Mouse (Mus musculus) lung, postnatal 10 days (tissue): Measurements from ENCODE around the gene Aatf.

Experiments used
- DNase-seq: peaks from one replicate; pipeline ENCODE4 v3.0.0; 2021

Gene Aatf

DNA sequence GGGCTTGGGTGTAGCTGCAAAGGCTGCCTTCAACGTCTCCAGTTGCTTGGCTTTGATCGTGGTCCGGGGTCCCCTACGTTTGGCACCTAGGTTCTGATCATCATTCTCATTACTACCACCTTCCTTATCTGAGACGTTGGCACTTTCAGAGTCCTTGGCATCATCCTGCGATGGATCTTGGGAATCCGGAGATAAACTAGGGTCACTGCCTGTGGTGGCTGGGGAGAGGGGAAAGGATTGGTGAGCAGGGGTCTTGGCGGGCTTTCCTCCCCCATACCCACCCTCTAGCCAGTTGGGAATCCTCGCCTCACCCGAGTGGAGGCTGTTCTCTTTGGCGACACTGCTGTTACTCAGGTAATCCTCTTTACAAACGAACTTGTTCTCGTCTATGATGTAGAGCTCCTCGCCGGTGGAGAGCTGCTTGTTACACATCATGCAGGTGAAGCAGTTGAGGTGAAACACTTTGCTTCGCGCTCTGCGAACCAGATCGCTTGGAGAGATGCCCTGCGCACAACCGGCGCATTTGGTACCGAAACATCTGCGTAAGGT is 8.5 kb upstream of the Aatf start:
- DNase-seq, result no peak

DNA sequence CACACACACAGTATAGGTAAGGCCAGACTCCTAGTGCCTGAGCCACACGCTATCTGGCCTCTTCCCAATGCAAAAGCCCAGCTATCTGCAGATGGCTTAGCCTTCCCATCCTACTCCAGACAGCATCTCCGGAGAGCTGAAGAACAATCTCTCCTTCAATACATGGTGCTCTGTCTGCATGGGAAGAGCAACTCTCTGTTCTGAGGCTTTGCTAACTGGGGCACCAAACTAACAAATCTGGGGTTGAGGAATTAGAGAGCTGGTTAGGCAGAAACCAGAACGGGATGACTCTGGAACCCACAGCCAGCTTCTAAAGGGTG is 7.7 kb upstream of the Aatf start:
- no peak for DNase-seq

- no peak for DNase-seq
Observed at GRCm38 (mm10) chr11:84520269-84521070, 7.1 kb upstream of the Aatf start.

DNA sequence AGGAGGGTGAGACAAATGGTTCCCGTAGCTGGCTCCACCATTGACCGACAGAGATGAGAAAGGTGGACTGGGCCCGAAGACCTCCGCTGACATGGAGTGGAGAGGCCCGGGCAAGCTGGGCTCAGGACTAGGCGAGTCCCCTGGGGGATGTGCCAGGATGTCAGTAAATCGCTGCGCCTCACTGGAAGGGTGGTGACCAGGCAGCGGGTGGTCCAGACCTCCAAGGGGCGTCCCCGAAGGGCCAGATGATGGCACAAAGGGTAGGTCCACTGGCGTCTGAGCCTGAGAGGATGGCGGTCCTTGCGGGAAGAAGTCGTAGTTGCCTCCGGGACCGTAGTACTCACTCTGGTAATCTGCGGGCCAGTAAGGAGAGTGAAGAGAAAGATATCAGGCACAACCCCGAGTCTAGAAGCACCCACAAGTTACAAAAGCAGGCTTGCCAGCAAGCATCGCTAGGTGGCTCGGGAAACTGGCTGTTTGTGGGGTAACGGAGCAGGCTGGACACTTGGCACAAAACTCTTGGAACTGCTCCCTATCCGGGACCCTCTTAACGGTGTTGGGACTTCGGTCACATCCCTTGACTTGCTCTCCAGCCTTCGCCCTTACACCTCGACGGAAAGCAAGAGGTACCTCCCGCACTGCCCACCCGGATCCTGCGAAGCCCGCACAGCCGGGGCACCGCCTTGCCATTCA is 6.4 kb upstream of the Aatf start:
- no peak for DNase-seq

- no peak for DNase-seq
Observed at GRCm38 (mm10) chr11:84519036-84519435, 5.7 kb upstream of the Aatf start.

DNA sequence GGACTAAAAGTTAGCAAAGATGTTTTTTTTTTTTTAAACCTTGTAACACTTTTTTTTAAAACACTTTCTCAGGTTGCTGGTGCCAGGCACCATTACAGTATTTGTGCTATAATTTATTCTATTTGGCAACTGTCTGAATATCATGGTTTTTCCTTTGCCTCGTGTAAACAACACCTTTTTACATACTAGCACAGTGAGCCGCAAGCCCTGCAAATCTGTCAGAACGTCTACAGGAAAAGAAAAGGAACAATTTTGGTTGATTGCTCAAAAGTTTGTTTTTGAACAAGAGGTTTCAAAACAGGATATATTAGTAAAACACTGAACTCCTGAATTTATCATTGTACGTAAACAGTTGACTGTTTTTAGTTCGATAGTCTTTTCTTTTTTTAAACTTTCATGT is 4.9 kb upstream of the Aatf start:
- no peak for DNase-seq

GRCm38 (mm10) chr11:84517431-84517830 is 4.1 kb upstream of the Aatf start:
- no peak for DNase-seq

DNA sequence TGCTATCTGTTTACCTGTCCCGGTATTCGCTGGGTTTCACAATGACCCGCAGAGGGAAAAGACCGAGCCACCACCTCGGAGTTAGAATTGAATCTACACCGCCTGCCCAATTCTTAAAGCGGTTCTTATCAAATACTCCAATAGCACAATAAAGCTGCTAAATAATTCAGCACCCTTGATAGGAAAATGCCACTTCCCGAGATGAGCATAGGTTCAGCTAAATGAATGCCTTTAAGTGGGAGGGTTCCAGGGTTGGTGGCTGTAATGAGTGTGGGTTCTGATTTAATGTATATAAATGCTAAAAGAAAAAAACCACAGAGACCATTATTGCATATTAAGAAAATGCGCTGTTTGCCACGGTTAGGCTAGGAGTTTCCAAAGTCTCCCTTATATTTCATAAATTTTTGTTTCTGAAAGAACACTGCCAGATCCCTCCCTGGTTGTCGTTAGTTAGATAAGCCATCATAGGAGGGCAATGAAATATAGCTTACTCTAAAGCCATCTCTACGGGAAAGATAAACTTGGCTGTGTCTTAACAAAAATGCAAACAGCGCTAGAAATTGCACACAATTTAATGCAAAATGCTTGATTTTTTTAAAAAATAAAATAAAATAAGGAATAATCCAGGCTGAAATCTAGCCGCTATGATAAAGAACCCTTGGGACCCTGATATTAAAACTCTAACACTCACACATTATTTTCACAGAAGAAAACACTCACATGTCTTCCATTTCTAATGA is 3.3 kb upstream of the Aatf start:
- DNase-seq, result no peak

DNA sequence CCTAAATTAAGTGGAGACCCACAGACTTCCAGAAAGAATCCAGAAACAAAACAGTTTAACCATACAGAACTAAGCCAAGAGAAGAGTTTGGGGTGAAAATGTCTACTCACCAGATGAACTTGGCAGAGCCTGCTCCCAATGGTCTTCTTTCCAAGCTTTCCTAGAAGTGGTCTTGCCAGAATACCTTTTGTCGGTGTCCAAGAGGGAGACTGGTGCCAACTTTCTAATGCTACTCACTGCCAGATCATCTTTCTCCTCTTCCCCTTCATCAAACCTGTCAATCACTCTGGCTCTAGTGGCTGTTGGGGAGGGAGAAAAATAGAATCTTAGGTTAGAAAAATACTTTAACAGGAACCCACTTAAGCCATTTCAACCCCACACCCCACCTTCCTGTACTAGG is 1.3 kb downstream of the Aatf start:
- DNase-seq, result no peak

- DNase-seq, result no peak
Observed at GRCm38 (mm10) chr11:84504296-84504695, 9.0 kb downstream of the Aatf start.

DNA sequence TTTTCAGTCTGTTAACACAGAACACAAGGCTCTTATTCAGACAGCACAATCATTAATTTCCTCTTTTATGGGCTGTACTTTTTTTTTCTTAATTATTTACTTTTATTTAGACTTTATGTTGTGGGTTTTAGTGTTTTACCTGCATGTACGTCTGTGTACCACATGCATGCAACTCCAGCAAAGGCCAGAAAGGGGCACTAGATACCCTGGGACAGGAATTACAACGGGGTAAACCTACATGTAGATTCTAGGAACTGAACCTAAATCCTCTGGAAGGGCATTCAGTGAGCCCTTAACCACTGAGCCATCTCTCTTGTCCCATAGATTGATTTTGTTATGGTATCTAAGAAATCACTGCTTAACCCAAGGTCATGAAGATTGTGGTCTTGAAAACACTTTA is 15.4 kb downstream of the Aatf start:
- no peak for DNase-seq

- DNase-seq, result no peak
Observed at GRCm38 (mm10) chr11:84496901-84497300, 16.4 kb downstream of the Aatf start.

DNA sequence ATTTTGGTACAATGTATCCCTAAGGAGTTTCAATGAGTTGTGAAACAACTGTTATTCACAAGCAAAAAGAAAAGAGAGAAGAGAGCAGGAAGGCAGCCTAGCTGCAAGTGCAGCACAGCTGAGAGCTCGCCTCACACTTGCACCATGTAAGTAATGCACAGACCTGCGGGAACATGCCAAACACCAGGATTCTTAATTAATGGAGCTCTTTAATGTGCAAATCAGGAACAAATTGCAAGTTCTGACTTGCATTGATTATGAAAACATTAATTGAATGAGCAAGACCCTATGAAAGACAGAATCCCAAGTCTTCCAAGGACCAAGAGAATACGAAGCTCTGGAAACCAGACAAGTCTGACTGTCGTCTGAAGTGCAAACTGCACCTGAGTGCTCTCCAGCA is 17.5 kb downstream of the Aatf start:
- DNase-seq, result no peak

DNA sequence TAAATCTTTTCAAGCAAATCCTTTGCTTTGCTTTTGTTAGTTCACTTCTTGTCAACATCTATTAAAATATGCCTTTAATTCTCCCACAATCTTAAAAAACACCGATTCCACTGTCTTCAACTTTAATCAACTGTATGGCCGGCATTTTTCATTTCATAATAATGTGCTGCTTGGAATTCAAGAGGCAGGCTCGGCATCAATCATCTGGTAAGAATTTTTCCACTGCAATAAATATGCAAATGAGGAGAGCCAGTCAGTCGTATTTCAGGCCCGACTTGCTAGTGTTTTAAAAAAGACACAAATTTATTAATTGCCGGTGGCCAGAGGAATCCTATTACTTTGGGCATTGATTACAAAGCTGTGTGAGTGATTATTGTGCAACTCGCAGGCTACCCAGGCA is 31.7 kb downstream of the Aatf start:
- no peak for DNase-seq

GRCm38 (mm10) chr11:84480451-84480850 is 32.9 kb downstream of the Aatf start:
- DNase-seq, result peak; percentile 24

- no peak for DNase-seq
Observed at GRCm38 (mm10) chr11:84476641-84477040, 36.7 kb downstream of the Aatf start.

- no peak for DNase-seq
Observed at GRCm38 (mm10) chr11:84475991-84476390, 37.3 kb downstream of the Aatf start.

DNA sequence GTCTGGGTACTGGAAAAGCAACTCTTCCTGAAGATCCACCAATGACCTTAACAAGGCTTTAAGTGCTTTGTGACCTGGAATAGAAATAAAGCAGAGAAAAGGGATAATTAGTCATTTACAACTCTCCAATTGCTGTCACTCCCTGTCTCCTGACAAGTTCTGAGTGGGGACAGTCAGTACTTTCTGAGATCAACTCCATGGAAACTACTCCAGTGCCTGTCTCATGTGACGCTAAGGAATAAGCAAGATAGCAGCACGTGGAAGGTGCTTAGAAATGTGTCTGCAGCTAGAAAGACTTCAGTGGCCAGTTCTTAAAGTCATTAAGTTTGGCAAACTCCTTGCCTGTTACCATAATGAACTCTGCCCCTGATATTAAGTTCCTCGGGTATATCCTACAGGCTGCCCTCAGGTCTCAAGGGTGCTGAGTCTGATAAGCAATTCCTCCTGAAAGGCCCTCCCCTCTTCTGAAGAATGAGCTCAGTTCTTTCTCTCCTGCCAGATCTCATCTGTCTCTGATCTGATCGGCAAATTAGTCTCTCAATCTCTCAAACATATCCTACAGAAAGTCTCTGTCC is 40.1 kb downstream of the Aatf start:
- no peak for DNase-seq

GRCm38 (mm10) chr11:84464571-84464970 is 48.8 kb downstream of the Aatf start:
- no peak for DNase-seq

GRCm38 (mm10) chr11:84453901-84454300 is 59.4 kb downstream of the Aatf start:
- DNase-seq, result no peak

GRCm38 (mm10) chr11:84442554-84443331 is 70.6 kb downstream of the Aatf start:
- no peak for DNase-seq

- DNase-seq, result no peak
Observed at GRCm38 (mm10) chr11:84440402-84440801, 72.9 kb downstream of the Aatf start.

GRCm38 (mm10) chr11:84434879-84435278 is 78.4 kb downstream of the Aatf start:
- DNase-seq, result no peak
